Mouse (Mus musculus): Measurements from ENCODE around the gene Olfr834.

Gene Olfr834

DNA sequence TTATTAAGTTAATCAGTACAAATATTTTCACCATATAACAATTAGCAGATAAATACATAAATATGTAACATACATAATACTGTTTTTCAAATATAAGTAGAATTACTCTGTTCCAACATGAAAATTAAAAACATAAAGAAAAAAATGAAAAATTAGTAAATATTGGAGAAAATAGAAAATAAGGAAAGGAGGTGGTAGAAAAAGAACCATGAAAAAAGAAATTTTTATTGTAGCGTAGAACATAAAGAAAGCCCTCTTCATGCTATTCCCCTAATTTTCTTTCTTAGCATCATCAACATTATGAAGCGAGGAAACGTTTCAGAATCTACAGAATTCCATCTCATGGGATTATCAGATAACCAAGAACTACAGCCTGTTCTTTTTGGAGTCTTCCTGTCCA lies at the start of gene Olfr834:
TSS of gene Olfr834 (plus strand) at position 301 of the 400 bp plus-strand sequence.
- no peak for DNase-seq

DNA sequence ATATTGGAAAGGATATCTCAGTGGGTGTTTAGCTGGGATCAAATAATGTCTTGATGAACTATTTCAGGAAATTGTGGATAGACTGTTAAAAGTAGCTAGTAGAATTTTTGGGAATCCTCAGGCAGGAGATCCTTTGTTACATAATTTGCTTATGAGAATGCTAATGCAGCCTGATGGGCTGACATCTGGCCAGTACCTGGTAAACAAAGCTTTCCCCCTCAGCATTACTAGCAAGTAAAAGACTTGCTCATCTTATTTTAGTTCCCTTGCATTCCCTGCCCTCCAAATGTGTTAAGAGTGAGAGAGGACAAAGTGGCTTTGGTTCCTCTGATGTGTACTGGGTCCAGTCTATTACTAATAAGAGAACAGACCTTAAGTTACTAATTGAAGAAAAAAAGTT lies 25.8 kb upstream of the Olfr834 start:
- no peak for DNase-seq

DNA sequence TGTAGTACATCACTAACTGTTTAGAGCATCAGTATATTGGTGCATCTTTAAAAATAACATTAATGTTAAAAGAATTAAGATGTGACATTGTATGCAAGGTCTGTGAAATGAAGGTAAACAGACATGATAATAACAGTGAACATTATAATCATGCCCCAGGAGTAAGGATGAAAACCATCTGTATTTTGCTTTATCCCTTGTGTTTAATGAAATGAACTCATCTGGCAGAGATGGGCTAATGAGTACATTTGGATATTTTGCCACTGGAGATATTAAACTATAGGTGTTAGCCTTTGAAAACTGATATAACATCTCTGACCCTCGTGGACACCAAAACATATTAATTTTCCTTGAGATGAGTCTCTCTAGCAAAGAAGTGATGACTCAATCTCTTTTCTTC lies 44.6 kb downstream of the Olfr834 start, which contains the start of gene Olfr835:
TSS of gene Olfr835 (plus strand) at position 301 of the 400 bp plus-strand sequence.
- no peak for DNase-seq
